Mouse (Mus musculus): ENCODE data around the gene Fign.
A peak's percentile ranks its signal among the peaks of the same experiment; 100 is the strongest.

Fign gene

DNA sequence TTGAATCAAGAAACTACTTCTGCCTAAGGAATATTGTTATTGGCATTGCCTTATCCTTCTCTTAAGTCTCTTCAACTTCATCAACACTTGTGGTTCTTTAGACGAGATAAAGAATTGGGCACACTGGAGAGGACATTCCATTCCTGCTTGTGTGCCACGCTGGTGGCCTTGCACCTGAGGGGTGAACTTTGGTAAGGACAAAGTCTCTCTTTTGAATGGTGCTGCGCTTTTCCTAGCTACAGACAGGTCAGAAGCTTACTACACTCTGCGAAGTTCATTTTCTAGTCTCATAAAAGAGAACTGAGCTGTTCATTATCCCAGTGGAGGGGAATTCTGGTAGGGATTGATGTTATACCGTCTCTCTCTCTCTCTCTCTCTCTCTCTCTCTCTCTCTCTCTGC is 38.4 kb downstream of the Fign start:
- no peak for DNase-seq (ENCODE audit: low spot score in 2 of 2)

DNA sequence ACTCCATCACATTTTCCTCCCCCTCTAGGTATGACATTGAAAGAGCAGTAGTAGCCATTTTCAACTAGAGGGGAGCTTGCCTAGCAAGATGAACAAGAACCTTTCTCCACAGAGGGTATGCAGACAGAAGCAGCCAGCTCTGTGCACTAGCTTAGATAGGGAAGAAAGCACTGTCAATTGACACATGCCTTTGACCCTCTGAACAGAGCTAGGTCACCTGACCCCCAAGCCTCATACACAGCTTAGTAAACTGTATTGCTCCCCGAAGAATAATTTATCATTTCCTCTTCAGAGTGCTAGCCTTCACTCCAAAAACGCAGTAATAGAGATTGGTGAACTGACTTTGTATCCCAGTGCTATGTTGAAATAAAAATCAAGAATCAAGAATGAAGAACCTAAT is 49.7 kb downstream of the Fign start:
- no peak for DNase-seq (ENCODE audit: low spot score in 2 of 2)

DNA sequence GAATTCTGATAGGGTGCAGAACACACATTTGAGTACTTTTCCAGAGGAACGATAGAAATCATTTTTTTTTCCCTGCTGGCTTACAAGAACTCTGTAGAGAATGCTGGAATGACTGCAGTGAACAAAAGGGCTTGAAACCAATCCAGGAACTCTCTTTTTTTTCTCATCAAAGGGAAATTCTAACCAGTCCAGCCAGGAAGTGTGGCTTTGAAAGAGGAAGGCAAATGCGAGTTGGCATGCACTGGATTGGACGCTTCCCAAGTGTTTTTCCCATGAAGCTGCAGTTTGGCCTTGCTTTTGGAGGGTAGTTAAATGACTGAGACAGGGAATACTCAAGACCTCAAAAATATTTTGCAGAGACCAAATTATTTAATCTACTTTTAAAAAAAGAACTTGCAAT is 54.7 kb downstream of the Fign start:
- DNase-seq (ENCODE audit: low spot score in 2 of 2) = peak; percentile 10 to 33

DNA sequence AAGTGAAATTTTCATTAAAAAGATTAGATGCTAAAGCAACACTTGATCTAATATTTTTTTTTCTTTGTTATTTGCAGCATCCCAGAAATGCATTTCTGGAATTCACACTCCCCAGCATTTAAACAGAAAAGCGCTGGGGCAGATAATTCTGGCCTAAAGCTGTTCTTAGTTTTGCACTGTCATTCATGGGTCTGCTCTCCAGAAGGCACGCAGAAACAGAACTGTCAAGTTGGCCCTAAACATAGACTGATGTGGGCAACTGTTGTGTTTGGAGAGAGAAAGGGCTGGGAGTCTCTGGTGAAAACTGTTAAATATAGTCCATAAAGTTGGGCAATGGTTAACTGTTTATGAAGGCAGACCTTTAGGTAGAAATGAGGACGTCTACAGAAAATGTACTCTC is 62.4 kb downstream of the Fign start:
- DNase-seq (ENCODE audit: low spot score in 2 of 2) = peak in 1 of 2 experiments; percentile 19

DNA sequence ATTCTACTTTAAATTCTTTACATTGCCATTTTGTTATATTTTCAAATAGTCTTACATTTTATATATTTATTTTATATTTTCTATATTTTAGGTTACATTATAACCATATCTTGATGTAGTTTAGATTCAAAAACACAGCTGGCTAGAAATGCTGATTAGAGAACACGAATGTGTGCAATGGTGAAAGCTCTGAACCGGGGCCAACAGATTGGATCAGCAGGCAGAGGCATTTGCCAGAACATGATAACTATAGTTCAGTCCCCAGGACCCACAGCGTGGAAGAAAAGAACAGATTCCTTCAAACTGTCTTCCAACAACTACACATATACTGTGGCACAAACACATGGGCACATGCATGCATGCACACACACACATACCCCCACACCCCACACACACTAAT is 64.0 kb downstream of the Fign start:
- DNase-seq (ENCODE audit: low spot score in 2 of 2) = no peak

DNA sequence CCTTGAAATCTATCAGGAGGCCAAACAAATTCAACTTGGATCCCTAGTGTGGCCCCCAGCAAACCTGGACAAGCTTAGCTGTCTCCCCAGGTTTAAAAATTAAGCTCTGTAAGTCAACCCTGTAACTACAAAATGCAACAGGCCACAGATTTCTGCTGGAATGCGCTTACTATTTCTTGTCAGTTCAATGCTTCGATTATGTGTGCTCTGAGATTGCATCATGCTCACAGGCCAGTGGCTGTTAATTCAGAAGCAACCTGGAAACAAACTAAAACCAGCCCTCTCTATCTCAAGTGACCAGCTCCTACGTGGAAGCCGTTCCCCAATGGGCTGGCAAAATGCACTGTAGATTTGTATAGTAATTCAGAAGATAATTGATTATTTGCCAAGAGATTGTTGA is 71.9 kb downstream of the Fign start:
- DNase-seq (ENCODE audit: low spot score in 2 of 2) = no peak

DNA sequence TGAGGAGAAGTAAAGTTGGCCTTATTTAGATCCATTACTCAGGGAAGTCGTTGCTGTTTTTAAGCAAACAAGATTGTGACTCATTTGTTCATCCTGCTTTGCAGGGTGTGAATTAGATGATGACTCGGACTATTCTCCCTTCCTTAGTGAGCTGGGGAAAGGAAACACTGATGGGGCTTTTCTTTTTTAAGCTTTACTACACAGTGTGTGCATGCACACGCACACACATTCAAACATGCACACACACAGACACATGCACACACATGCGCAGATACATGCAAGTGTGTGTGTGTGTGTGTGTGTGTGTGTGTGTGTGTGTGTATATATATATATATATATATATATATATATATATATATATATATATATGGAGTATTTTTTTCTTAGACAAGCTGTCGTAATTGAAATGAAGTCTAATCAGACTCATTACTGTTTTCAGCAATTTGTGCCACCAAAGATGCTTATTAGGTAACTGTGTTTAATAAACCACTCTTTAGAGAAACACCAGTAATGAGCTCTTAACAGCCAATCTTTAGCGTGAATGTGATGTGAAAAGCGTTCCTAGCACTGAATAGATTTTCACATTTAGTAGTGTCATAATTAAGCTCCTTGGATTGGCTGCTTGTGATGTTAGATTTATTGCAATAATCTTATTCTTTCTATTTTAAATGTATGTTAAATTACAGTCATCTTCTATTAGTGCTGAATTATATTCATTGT is 103.4 kb downstream of the Fign start:
- DNase-seq (ENCODE audit: low spot score in 2 of 2) = no peak

DNA sequence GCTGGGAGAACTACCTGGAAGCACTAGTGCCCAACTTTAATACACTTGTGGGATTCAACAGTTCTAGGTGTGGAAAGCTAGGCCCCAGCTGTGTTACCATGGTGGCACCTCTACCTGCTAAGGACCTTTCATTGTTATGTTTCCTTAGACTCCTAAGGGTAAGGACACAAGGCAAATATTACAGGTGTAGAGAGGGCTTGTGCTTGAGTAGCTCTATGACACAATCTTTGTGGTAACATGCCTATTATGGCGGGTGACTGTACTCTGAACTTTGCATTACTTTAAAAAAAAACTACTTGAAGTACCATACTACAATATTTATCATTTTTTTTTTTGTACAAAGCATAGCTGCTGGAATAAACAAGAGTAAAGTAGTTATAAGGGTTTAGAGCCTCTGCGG is 112.4 kb downstream of the Fign start:
- DNase-seq (ENCODE audit: low spot score in 2 of 2) = no peak

DNA sequence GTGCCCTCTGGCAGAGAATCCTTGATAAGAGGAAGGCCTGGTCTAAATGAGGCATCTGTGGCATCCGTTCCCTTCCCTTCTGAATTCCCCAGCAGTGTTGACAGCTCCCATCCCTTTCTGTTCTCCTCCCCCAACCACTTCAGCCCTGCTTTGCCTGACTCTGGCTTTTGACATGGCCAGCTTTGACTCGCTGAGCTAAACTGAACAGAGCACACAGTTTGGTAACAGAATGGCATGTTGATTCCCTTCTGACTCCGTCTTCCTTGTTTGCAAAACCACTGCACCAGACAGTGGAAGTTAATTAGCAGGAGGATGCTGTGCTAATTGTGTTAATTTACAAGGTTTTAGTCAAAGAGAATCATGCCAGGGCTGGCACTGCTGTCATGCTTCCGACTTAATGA is 115.5 kb downstream of the Fign start:
- no peak for DNase-seq (ENCODE audit: low spot score in 2 of 2)

DNA sequence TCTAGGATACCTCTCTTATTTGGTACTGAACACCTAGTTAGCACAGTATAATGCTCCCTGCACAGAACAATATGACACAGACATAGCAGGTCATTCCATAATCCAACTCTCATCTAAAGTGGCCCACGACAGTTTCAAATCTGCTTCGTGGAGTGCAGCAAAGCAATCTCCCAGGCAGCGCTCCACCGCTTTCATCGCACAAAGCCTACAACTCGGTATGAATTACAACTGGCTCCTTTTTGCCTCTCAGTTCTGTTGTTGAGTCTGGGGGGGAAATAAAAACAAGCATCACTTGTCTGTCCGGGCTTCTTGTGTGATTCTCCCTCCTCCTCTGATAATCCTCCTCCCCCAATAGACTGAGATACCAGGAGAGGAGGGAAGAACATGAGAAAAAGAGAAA is 116.4 kb downstream of the Fign start:
- no peak for DNase-seq (ENCODE audit: low spot score in 2 of 2)

DNA sequence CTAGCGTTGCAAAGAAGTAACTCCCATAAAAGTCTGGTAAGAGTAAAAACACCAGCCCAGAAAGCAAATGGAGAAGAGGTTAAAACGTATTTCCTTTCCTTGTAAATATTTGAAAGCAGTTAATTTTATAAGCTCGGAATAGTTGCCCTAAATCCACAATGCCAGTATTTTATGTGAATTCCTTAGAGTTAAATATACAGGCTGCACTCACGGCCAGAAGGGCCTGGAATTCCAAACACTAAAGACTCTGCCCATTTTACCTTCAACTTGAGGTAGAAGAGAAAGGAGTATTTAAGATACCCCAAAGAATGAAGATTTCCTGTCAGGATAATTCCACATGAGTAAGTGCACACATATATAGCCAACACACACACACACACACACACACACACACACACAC is 128.2 kb downstream of the Fign start:
- no peak for DNase-seq (ENCODE audit: low spot score in 2 of 2)

DNA sequence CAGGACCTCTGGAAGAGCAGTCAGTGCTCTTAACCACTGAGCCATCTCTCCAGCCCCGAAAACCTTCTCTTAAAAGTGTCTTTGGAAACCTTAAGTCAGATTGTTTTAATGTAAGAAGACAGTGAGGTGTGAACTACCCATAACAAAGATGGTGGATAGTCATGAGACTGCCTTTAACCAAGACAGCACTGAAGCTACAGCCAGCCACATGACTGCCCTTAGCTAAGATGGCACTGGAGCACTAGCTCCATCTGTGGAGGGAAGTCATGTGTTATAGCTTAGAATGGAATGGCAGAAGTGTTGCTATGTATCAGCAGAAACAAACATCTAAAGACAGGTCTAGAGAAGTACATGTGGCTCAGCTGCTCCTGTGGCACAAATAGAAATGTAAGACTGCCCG is 166.8 kb downstream of the Fign start:
- no peak for DNase-seq (ENCODE audit: low spot score in 2 of 2)

DNA sequence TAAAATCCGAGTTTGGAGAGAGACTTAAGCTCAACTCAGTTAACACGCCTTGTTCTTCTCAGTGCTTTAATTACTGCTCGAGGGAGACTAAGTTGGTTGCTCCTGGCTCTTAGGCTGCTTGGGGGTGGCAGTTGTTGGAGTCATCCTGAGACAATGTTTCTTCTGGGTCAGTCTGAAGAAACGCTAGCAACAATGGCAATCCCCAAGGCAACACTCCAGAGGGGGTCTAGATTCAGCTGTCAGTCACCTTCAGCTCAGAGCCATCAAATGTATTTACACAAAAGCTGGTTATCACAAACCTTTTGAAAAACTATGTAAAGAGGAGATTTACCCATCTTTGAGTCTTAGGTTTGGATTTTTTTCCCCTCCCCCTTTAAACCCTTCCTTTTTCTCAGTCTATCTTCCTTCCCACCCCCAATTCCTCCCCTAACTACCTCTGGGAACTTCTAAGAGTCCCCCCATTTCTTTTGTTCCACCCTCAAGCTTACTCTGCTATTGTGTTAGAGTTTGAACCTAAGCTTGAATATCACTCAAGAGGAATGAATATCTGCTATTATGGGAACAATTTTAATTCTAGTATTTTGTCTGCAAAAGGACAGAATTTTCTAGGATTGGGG is 171.2 kb downstream of the Fign start:
- DNase-seq (ENCODE audit: low spot score in 2 of 2) = no peak

DNA sequence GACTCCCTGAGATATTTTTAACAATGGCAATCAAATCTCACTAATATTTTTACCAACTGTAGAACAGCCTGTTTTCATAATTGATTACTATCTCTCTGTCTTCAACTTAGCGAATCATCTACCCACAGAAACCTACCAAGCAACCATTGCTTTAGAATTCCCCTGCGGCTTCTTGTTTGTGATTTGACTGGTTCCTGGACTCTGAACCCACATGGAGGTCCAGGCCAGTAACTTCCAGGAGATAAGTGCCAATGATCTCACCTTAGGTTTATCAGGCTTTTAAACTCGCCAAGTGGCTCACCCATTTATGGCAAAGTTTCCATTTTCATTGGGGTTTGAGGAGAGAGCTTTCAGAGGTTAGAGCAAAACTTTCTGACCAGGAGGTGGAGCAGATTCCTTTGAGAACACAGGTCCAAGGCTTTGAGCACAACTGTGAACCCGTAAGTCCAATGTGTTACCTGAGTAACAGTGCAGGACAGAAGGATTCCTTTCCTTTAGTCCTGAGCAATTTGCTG is 172.1 kb downstream of the Fign start:
- no peak for DNase-seq (ENCODE audit: low spot score in 2 of 2)

All from frontal cortex, postnatal 36 days (tissue).